Mouse (Mus musculus) stomach, postnatal 0 days (tissue): ENCODE measurements around the gene Rhebl1. TPM values are rescaled to one million over a fixed set of nuclear protein-coding genes. Genes with fewer than 3 reads are reported as not detected.
"Not testable (repeated sequence)": the region's sequence is repeated elsewhere in the genome, so short reads cannot be mapped to it uniquely, and the experiment has no call there.

Experiments
- ATAC-seq: fragments of 200-750 bp; cut with Nextera tagmentation; 2 replicates; pipeline ENCODE4 v1.8.0; 2017; ENCODE audit not compliant: low FRiP score, low TSS enrichment
- DNase-seq: peaks from one replicate; pipeline ENCODE4 v3.0.0-alpha.2; 2016; ENCODE audit warnings: low spot score
- H3K27ac ChIP-seq: fragments of 300-500 bp; sonication (generic); replicated peaks from 2 replicates; pipeline ENCODE4 v1.5.1; 2014; ENCODE audit warnings: mild to moderate bottlenecking, control low read depth
- H3K27me3 ChIP-seq: fragments of 300-500 bp; sonication (generic); 2 replicates; pipeline ENCODE4 v1.6.1; 2014; ENCODE audit warnings: low read length; ENCODE audit not compliant: control insufficient read depth, insufficient read depth
- H3K36me3 ChIP-seq: fragments of 300-500 bp; sonication (generic); 2 replicates; pipeline ENCODE4 v1.6.1; 2014; ENCODE audit warnings: low read length, mixed read lengths; ENCODE audit not compliant: control insufficient read depth, insufficient read depth
- H3K4me1 ChIP-seq: fragments of 300-500 bp; sonication (generic); replicated peaks from 2 replicates; pipeline ENCODE4 v1.6.1; 2014; ENCODE audit warnings: antibody characterized with exemption; ENCODE audit not compliant: control insufficient read depth, insufficient read depth
- H3K4me2 ChIP-seq: fragments of 300-500 bp; sonication (generic); replicated peaks from 2 replicates; pipeline ENCODE4 v1.6.1; 2014; ENCODE audit warnings: low read depth, mild to moderate bottlenecking, control low read depth, moderate library complexity
- H3K4me3 ChIP-seq: fragments of 300-500 bp; sonication (generic); 2 replicates; pipeline ENCODE4 v1.5.1; 2014; ENCODE audit warnings: low read depth, low read length, control low read depth
- H3K9ac ChIP-seq: fragments of 300-500 bp; sonication (generic); 2 replicates; pipeline ENCODE4 v1.6.1; 2014; ENCODE audit warnings: mild to moderate bottlenecking, low read length, control low read depth, mixed read lengths
- H3K9me3 ChIP-seq: fragments of 300-500 bp; sonication (generic); 2 replicates; pipeline ENCODE4 v1.6.1; 2016; ENCODE audit warnings: low read length; ENCODE audit not compliant: control insufficient read depth
- CTCF ChIP-seq: IDR thresholded peaks from 2 replicates; pipeline ENCODE4 v1.5.1; 2016; ENCODE audit warnings: antibody characterized with exemption, low read depth, mild to moderate bottlenecking, moderate library complexity
- EP300 ChIP-seq: optimal IDR thresholded peaks from 2 replicates; pipeline ENCODE3; 2016; ENCODE audit warnings: antibody characterized with exemption
- WGBS: fragments of 180-500 bp; shearing (Covaris S2); extraction: QIAGEN DNeasy Blood & Tissue Kit; methylation state at CpG from one replicate; pipeline ENCODE4 v1.1.7; 2014; 5-methylcytosine and 5-hydroxymethylcytosine counted together
- polyA plus RNA-seq: library from polyadenylated mRNA; unstranded; fragments of >200 nt; fragmentation: Nextera tagmentation; extraction: Ambion mirVana; gene quantifications from 2 replicates; pipeline ENCODE4 v1.2.1, GENCODE M21; 2015

The Rhebl1 gene
- polyA plus RNA-seq, 1 experiment from 2014 or later = 4.1 TPM

GRCm38 (mm10) chr15:98924682-98925081 is 30.3 kb upstream of the Rhebl1 start:
- ATAC-seq (no peak), DNase-seq (no peak)
- 55% methylated on average over 3 of the region's 3 CpGs for WGBS
- TF ChIP-seq CTCF (no peak), EP300 (no peak)
- no peak overlapping the region for H3K4me2 ChIP-seq
- H3K9ac ChIP-seq = no peak overlapping the region
- no peak overlapping the region for H3K4me3 ChIP-seq
- no peaks in the 10 kb centered on the region for H3K27me3 ChIP-seq
- H3K4me1 ChIP-seq = no peaks in the 10 kb centered on the region
- no peaks in the 10 kb centered on the region for H3K36me3 ChIP-seq
- H3K27ac ChIP-seq = no peak overlapping the region
- H3K9me3 ChIP-seq = no peaks in the 10 kb centered on the region

- 83% methylated on average over 2 of the region's 2 CpGs for WGBS
- H3K4me2 ChIP-seq = no peak overlapping the region
- no peak for ATAC-seq
- H3K4me3 ChIP-seq = no peak overlapping the region
- no peak overlapping the region for H3K27ac ChIP-seq
- no peaks in the 10 kb centered on the region for H3K4me1 ChIP-seq
- no peaks in the 10 kb centered on the region for H3K9me3 ChIP-seq
- H3K36me3 ChIP-seq = no peaks in the 10 kb centered on the region
- no peak overlapping the region for H3K9ac ChIP-seq
- TF ChIP-seq CTCF = no peak
- TF ChIP-seq EP300 = no peak
- no peak for DNase-seq
- no peaks in the 10 kb centered on the region for H3K27me3 ChIP-seq
Observed at GRCm38 (mm10) chr15:98923031-98923537, 28.7 kb upstream of the Rhebl1 start.

GRCm38 (mm10) chr15:98922581-98922980 is 28.2 kb upstream of the Rhebl1 start:
- Histone ChIP-seq H3K4me3 (no peak overlapping the region), H3K4me1 (no peaks in the 10 kb centered on the region), H3K27me3 (no peaks in the 10 kb centered on the region), H3K9ac (no peak overlapping the region), H3K27ac (no peak overlapping the region), H3K9me3 (no peaks in the 10 kb centered on the region), H3K36me3 (no peaks in the 10 kb centered on the region), H3K4me2 (no peak overlapping the region)
- ATAC-seq = no peak
- WGBS = 41% methylated on average over 3 of the region's 3 CpGs
- no peak for DNase-seq
- TF ChIP-seq CTCF (no peak), EP300 (no peak)

- no peak overlapping the region for H3K4me2 ChIP-seq
- ATAC-seq (no peak), DNase-seq (no peak)
- TF ChIP-seq CTCF (no peak), EP300 (no peak)
- no peak overlapping the region for H3K27ac ChIP-seq
- no peaks in the 10 kb centered on the region for H3K36me3 ChIP-seq
- no peaks in the 10 kb centered on the region for H3K4me1 ChIP-seq
- 82% methylated on average over 5 of the region's 5 CpGs for WGBS
- no peaks in the 10 kb centered on the region for H3K27me3 ChIP-seq
- H3K9me3 ChIP-seq = no peaks in the 10 kb centered on the region
- no peak overlapping the region for H3K4me3 ChIP-seq
- no peak overlapping the region for H3K9ac ChIP-seq
Observed at GRCm38 (mm10) chr15:98921510-98921909, 27.2 kb upstream of the Rhebl1 start.

GRCm38 (mm10) chr15:98918499-98918895 is 24.2 kb upstream of the Rhebl1 start:
- 16% methylated on average over 8 of the region's 8 CpGs for WGBS

GRCm38 (mm10) chr15:98917538-98918498 is 23.5 kb upstream of the Rhebl1 start, which contains the start of gene Lmbr1l:
TSS of gene Lmbr1l (minus strand) at chr15:98918231.
- TF ChIP-seq EP300 (no peak), CTCF (0 out of 2 replicates have a peak, but pooled peaks have one; percentile 2)
- Histone ChIP-seq H3K36me3 (no peaks in the 10 kb centered on the region), H3K9ac (peak within 1 kb of the TSS; percentile 85), H3K4me2 (peak within 1 kb of the TSS; percentile 79), H3K4me1 (no peaks in the 10 kb centered on the region), H3K9me3 (no peaks in the 10 kb centered on the region), H3K27ac (peak within 1 kb of the TSS; percentile 96), H3K4me3 (peak within 1 kb of the TSS; percentile 90), H3K27me3 (no peaks in the 10 kb centered on the region)
- ATAC-seq (peak; percentile 99), DNase-seq (peak; percentile 99)
- WGBS = under 1% methylated on average over 76 of the region's 82 CpGs

More at GRCm38 (mm10) chr15:98918499-98918895, 24.2 kb upstream of the Rhebl1 start:
- Histone ChIP-seq H3K4me3 (peak overlapping the region; percentile 90), H3K9ac (peak overlapping the region; percentile 50; the same call in 1 of the 2 replicates), H3K4me2 (peak overlapping the region; percentile 79), H3K27ac (peak overlapping the region; percentile 74)
- H3K27me3 ChIP-seq, H3K4me1 ChIP-seq, DNase-seq, H3K9me3 ChIP-seq, ATAC-seq, H3K36me3 ChIP-seq: not testable (repeated sequence)
